In genomic region chr14:46016701-46017106, GRCm38 (mm10) we compare ENCODE assay signal across 25 mouse cellular contexts.
A peak's percentile ranks its signal among the peaks of the same experiment; 100 is the strongest.
DNase-seq lines count a peak whose midpoint lies in the region; ATAC-seq and TF ChIP-seq lines count a peak whose summit lies in the region.
"Had no signal": no experiment of that assay in that cellular context is flagged by ENCODE, and none has a peak within 500 bp of the region (broad histone marks: within the 10 kb centered on the region; RNA-seq: fewer than 3 reads in every experiment).

No protein-coding gene starts in this region.

- DNase-seq in heart, embryonic 10.5 days (ENCODE audit: low spot score), result no peak
- DNase-seq in brain, embryonic 14.5 days (ENCODE audit: low read depth), result peak; percentile 26
- no peak for DNase-seq in intestine, embryonic 14.5 days (ENCODE audit: low spot score)
- no peak for DNase-seq in left cerebral cortex, postnatal 10 days (ENCODE audit: extremely low spot score in 1 of 2, low spot score in 2 of 2)
- DNase-seq: adrenal gland, postnatal 25 days; cerebellum, adult 11-12 months; cerebellum, postnatal 10 days; gastrocnemius, postnatal 14 days; heart, adult 11 months; heart, postnatal 14 days; kidney, adult 8-10 months; kidney, postnatal 14 days; liver, embryonic 13.5 days; lung, postnatal 14 days had no signal

- no peak for TF ChIP-seq CTCF in brain, embryonic 14.5 days (IDR thresholded peaks at IDR 0.05; ENCODE audit: borderline replicate concordance, extremely low read depth, insufficient read depth, insufficient read length)

- H3K4me2 ChIP-seq in heart, embryonic 12.5 days, result no peak overlapping the region
- no peak overlapping the region for H3K4me2 ChIP-seq in intestine, embryonic 14.5 days (ENCODE audit: low read length)
- H3K4me2 ChIP-seq in stomach, embryonic 14.5 days (replicated peaks; ENCODE audit: low read depth, low read length), result no peak overlapping the region
- H3K4me2 ChIP-seq: forebrain, embryonic 15.5 days; heart, embryonic 13.5 days; limb, embryonic 13.5 days; liver, embryonic 13.5 days; midbrain, embryonic 13.5 days; neural tube, embryonic 12.5 days had no signal

- no peak overlapping the region for H3K9ac ChIP-seq in heart, embryonic 12.5 days
- H3K9ac ChIP-seq in intestine, embryonic 14.5 days (ENCODE audit: low read length), result no peak overlapping the region
- H3K9ac ChIP-seq in stomach, embryonic 14.5 days (replicated peaks; ENCODE audit: low read depth, low read length), result no peak overlapping the region
- H3K9ac ChIP-seq: forebrain, embryonic 15.5 days; heart, embryonic 13.5 days; limb, embryonic 13.5 days; liver, embryonic 13.5 days; midbrain, embryonic 13.5 days; neural tube, embryonic 12.5 days had no signal

- no peaks in the 10 kb centered on the region for H3K9me3 ChIP-seq in heart, embryonic 10.5 days
- H3K9me3 ChIP-seq in heart, embryonic 12.5 days (replicated peaks), result no peaks in the 10 kb centered on the region
- H3K9me3 ChIP-seq in intestine, embryonic 14.5 days (ENCODE audit: control insufficient read depth, low read length), result no peaks in the 10 kb centered on the region
- no peaks in the 10 kb centered on the region for H3K9me3 ChIP-seq in stomach, embryonic 14.5 days (ENCODE audit: control insufficient read depth, low read depth, low read length)
- H3K9me3 ChIP-seq: forebrain, embryonic 15.5 days; heart, embryonic 13.5 days; limb, embryonic 13.5 days; liver, embryonic 13.5 days; megakaryocyte, embryonic 14.5 days; midbrain, embryonic 13.5 days; neural tube, embryonic 12.5 days had no signal

- peaks cover 19% of the 10 kb centered on the region for H3K4me1 ChIP-seq in heart, embryonic 10.5 days
- H3K4me1 ChIP-seq in heart, embryonic 12.5 days (replicated peaks), result peaks cover 11% of the 10 kb centered on the region
- peaks cover 29% of the 10 kb centered on the region; the same call in 1 of the 2 replicates for H3K4me1 ChIP-seq in intestine, embryonic 14.5 days (replicated peaks; ENCODE audit: control insufficient read depth, insufficient read depth, low read length)
- peaks cover 18% of the 10 kb centered on the region; the same call in 1 of the 2 replicates for H3K4me1 ChIP-seq in stomach, embryonic 14.5 days (ENCODE audit: control insufficient read depth, insufficient read depth, low read length)
- H3K4me1 ChIP-seq: forebrain, embryonic 15.5 days; megakaryocyte, embryonic 14.5 days; neural tube, embryonic 12.5 days had no signal

- TF ChIP-seq POLR2A in brain, embryonic 14.5 days (IDR thresholded peaks at IDR 0.05; ENCODE audit: borderline replicate concordance, extremely low read depth, insufficient read depth, insufficient read length, poor library complexity, severe bottlenecking), result no peak

- no peaks in the 10 kb centered on the region for H3K27me3 ChIP-seq in heart, embryonic 10.5 days (ENCODE audit: insufficient read depth, poor library complexity, severe bottlenecking)
- H3K27me3 ChIP-seq in heart, embryonic 12.5 days (replicated peaks), result no peaks in the 10 kb centered on the region
- no peaks in the 10 kb centered on the region for H3K27me3 ChIP-seq in intestine, embryonic 14.5 days (replicated peaks; ENCODE audit: control insufficient read depth, insufficient read depth, low read length)
- H3K27me3 ChIP-seq in stomach, embryonic 14.5 days (ENCODE audit: control insufficient read depth, insufficient read depth, low read length), result no peaks in the 10 kb centered on the region
- H3K27me3 ChIP-seq: forebrain, embryonic 15.5 days; heart, embryonic 13.5 days; liver, embryonic 13.5 days; megakaryocyte, embryonic 14.5 days; midbrain, embryonic 13.5 days; neural tube, embryonic 12.5 days had no signal

- ATAC-seq in heart, embryonic 12.5 days (ENCODE audit: insufficient number of reproducible peaks, low FRiP score), result no peak
- peak; percentile 62 for ATAC-seq in intestine, embryonic 14.5 days (replicated peaks; ENCODE audit: low FRiP score, low TSS enrichment, low read depth)
- ATAC-seq in stomach, embryonic 14.5 days (ENCODE audit: insufficient number of reproducible peaks, insufficient read depth, low FRiP score, low read depth), result no peak
- ATAC-seq in cerebellum, adult (ENCODE audit: insufficient number of reproducible peaks, low FRiP score, low TSS enrichment), result no peak
- ATAC-seq: CD4-positive, CD25-positive, alpha-beta regulatory T cell, adult 4 months; forebrain, embryonic 15.5 days; midbrain, embryonic 13.5 days had no signal

- peak overlapping the region; percentile 25; the same call in 1 of the 2 replicates for H3K27ac ChIP-seq in heart, embryonic 10.5 days
- H3K27ac ChIP-seq in heart, embryonic 12.5 days (ENCODE audit: poor library complexity, severe bottlenecking), result no peak overlapping the region
- H3K27ac ChIP-seq in intestine, embryonic 14.5 days (ENCODE audit: low read depth), result peak overlapping the region; percentile 52
- H3K27ac ChIP-seq in stomach, embryonic 14.5 days (ENCODE audit: low read length), result peak overlapping the region; percentile 82
- H3K27ac ChIP-seq: forebrain, embryonic 15.5 days; heart, embryonic 13.5 days; layer of hippocampus, adult 2 months; limb, embryonic 13.5 days; liver, embryonic 13.5 days; midbrain, embryonic 13.5 days; neural tube, embryonic 12.5 days had no signal

- intact Hi-C loops in left cerebral cortex, postnatal 10 days (cut with DNase I), result no loop called here

- H3K36me3 ChIP-seq in heart, embryonic 10.5 days, result no peaks in the 10 kb centered on the region
- H3K36me3 ChIP-seq in heart, embryonic 12.5 days, result no peaks in the 10 kb centered on the region
- no peaks in the 10 kb centered on the region for H3K36me3 ChIP-seq in intestine, embryonic 14.5 days (ENCODE audit: control insufficient read depth, insufficient read depth, low read length)
- H3K36me3 ChIP-seq in stomach, embryonic 14.5 days (ENCODE audit: control insufficient read depth, insufficient read depth, low read length), result no peaks in the 10 kb centered on the region
- H3K36me3 ChIP-seq: forebrain, embryonic 15.5 days; heart, embryonic 13.5 days; limb, embryonic 13.5 days; liver, embryonic 13.5 days; midbrain, embryonic 13.5 days; neural tube, embryonic 12.5 days had no signal

- no peak overlapping the region for H3K4me3 ChIP-seq in heart, embryonic 10.5 days
- H3K4me3 ChIP-seq in heart, embryonic 12.5 days, result no peak overlapping the region
- H3K4me3 ChIP-seq in intestine, embryonic 14.5 days (ENCODE audit: low read depth, low read length), result no peak overlapping the region
- no peak overlapping the region for H3K4me3 ChIP-seq in stomach, embryonic 14.5 days (ENCODE audit: low read depth, low read length)
- H3K4me3 ChIP-seq: forebrain, embryonic 15.5 days; heart, embryonic 13.5 days; layer of hippocampus, adult 2 months; limb, embryonic 13.5 days; liver, embryonic 13.5 days; megakaryocyte, embryonic 14.5 days; midbrain, embryonic 13.5 days; neural tube, embryonic 12.5 days had no signal

- WGBS in heart, embryonic 10.5 days, result 55% methylated on average over 4 of the region's 4 CpGs
- WGBS in heart, embryonic 12.5 days, result 39% methylated on average over 4 of the region's 4 CpGs
- 21% methylated on average over 4 of the region's 4 CpGs for WGBS in intestine, embryonic 14.5 days
- WGBS in stomach, embryonic 14.5 days, result 35% methylated on average over 4 of the region's 4 CpGs
